Mouse (Mus musculus) thymus, postnatal 10 days (tissue): ENCODE data around the gene Slc5a1.

ENCODE experiments used
- DNase-seq, 2 experiments: peaks; one replicate each; pipeline ENCODE4 v3.0.0; 2021; ENCODE audit warnings: low spot score in 2 of 2

Gene Slc5a1

DNA sequence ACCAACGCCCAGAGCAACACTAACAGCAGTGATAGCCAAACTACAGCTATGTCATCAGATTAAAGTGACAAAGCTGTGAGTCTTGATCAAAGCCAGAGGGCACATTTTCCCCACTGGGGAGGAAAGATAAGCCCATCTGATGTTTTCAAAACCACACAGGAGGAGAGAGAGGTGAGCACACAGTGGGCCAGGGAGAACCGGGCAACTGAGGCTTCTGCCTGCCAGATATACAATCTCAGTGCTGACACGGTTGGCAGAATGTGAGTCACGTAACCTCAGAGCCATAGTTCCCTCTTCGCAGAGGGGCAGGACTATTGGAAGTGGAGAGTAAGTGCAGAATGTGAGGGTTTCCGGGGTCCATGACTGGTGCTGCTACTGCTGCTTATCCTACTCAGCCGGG lies 89.5 kb downstream of the Slc5a1 start:
- no peak for DNase-seq

DNA sequence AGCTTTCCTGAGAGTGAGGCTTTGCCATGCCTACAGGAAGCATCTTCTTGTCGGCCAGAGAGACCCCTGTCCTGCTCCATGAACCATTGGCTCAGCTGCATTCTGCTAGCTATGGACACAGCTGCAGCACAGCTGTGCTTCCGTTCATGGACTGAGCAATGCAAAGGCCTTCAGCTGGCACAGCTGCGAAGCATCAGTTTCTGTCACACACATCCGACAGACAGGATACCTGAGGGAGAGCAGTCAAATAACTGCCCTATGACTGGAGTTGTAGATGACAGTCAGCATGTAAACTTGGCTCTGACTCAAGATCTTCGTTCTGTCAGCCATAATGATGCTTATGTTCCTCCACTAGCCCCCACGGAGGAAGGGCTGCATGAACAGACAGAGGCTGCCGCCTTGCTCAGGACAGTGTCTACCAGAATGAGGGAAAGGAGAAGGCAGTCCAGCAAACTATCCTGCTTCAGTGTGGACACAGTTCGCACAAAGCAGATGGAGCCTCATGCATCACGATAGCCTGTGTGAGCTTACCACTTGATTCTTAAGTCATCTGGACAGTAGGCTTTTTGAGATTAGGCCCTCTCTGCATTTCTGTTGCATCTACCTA lies 91.3 kb downstream of the Slc5a1 start:
- no peak for DNase-seq

DNA sequence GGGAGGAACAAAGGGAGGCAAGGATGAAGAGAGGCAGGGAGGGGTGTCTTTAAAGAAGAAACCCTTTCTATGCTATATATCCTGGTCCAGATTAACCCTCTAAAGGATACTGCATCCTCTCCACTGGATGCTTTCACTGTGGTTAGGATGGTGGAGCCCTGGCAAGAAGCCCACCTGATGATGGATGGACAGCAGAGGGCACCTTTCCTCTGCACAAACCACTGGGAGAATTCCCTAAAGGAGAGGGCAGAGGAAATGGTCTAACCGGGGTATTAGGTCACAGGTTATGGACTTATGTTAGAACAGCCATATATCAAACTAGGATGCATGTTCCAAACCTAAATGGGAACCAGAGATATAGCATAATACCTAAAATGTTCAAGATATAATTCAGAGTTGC lies 96.1 kb downstream of the Slc5a1 start:
- DNase-seq, result no peak

DNA sequence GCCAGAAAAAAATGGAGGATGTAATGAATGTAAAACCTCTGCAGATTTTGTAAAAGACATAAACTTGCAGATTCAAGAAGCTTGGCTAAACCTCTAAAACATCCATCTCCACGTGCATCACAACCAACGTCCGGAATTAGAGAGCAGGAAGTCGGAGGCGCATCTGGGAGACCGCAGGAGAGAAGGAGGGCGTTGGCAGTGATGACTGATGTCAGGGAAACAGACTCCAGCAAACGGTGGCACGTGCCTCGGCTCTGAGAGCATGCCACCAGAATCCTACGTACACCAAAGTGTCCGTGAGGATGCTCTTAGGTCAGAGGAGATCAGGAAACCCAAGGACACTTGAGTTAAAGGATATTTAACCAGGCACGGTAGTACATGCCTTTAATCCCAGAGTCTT lies 97.7 kb downstream of the Slc5a1 start:
- DNase-seq, result no peak

DNA sequence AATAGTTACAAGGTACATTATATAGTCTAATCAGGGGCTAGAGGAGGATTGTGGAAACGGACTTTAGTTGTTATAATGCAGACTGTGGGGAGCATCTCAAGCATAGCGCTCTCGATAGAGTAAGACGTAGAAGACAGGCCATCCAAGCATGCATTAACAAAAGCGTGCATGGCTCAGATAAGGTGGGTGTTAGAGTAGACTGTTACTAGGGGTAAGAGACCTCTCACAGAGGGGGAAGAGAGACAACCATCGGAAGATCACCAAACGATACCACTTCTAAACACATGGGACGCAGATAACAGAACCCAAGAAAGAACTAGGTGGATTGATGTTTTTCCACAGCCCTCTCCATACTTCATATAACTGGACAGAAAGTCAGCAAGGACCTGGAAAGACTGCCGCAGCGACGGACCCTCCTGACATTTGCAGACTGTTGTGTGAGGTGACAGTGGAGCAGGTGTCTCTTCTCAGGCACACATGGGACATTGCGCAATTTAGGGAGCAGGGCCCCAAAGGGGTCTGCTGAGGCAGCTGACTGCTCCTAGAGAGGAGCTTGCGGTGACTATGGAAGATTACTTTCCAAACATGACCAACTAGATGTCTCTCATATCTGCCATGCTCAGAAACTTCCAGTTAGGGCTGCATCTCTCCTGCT lies 98.6 kb downstream of the Slc5a1 start:
- no peak for DNase-seq

DNA sequence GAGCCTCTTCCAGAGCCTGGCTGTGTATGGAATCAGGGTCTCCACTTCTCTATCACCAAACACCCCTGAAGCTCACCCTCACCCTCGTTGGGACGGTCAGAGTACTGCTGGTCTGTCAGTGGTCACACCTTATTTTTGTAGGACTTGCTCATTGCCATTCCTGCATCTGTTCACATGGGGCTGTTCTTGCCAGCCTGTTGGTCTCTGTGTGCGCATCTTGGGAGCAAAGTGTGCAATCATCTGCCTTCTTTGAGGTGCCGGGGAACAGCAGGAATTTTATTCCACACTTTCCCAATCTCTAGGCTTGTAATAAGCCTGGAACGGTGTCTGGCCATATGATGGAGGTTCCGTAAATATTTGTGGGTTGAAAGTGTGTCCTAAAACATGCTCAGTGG lies 99.1 kb downstream of the Slc5a1 start:
- DNase-seq, result no peak

DNA sequence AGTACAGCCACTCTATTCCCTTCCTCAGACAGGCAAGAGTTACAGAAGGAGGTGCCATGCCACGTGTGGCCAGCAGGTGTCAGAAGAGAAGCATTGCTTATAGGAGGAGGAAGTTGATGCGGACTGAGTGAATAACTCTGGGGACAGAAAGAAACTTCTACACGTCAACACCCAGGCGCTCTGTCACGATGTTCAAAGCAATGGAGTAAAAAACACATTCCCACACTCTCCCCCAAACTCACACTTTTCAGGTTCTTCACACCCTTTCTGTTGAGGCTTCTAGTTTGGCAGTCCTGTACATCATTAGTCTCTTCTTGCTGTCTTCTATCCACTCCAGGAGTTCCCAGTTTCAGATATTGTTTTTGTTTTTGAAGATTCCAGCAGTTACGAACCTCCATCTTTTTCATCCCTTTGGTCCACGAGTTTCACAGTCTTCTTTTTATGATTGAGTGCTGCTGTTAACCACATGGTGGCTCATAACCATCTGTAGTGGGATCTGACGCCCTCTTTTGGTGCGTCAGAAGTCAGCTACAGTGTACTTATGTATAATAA lies 99.7 kb downstream of the Slc5a1 start:
- DNase-seq, result peak; percentile 45 to 74

DNA sequence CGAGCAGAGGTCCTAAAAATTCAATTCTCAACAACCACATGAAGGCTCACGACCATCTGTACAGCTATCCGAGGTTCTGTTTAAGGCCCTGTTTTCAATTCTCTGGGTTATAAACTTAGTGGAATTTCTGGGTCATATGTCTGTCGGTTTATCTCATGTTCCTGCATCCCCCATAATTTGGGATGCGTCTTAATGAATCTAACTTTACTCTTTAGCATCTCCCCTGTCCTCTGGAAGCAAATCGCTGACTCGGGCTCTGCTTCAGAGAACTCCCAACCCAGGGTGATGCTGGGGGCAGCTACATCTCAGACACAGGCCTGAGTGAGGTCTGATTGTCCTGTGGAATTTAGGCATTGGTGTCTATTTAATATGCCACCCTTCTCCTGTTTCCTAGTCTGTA lies 100.3 kb downstream of the Slc5a1 start:
- DNase-seq, result no peak

DNA sequence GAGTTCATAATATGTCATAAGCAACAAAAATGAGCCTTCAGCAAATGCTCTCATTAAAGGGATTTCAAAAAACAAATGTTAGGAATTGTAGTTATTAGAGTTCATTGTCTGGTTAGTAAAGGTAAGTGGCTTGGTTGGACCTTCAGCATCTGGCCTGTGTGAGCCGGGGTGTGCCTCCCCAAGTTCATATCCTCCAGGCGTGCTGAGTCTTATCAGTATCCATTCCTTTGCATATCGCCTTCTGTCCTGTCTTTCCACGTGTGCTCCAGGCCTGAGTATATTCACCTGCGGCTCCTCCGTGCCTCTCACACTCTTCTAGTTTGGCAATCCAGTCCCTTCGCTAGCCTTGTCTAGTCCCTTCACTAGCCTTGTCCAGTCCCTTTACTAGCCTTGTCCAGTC lies 102.3 kb downstream of the Slc5a1 start:
- DNase-seq, result no peak

DNA sequence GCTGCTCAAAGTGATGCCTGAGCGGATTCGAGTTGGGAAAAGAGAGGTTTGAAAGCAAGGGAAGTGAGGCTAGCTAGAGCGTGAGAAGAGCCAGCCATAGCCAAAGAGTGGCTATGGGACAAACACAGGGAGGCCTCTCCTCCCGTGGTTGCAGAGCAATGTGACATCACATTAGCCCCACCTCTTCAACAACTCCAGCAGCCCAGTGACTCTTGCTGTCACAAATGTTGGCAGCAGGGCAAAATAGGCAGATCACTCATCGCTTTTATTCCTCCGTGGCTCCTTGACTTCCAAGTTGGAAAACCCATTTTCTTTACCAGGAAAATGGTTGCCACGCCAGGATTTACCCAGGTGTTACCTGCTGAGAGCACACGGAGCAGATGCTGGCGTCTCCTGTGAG lies 103.1 kb downstream of the Slc5a1 start:
- no peak for DNase-seq

DNA sequence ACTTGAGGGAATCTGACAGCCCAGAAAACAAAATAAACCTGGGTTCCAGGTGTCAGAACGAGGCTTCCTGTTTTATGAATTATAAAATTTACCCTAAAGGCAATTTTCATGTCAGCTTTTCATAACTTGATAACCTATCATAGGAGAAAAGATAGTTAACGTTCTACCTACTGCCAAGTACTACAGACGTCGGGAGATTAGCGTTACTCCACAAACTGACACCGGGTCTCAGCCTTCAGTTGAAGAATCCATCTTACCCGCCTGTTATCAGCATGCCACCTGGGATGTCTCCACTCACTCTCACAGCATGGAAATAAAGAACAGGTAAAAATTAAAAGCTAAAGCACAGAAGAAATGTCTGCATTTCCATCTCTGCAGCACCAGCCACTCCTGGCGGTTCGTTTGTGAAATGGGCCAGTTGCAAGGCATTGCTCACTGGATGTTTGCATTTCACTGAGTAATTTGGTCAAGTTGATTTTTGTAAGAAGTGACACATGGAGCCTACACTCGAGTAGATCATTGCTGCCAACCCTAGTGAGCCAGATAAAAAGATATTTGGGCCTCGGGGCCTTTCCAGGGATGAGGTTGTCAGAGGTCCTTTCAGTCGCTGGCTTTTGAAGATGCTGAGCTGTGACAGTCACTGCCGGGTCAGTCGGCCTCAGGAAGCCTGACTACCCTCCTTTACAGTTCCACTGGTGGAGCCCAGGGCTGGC lies 104.7 kb downstream of the Slc5a1 start:
- DNase-seq, result no peak

DNA sequence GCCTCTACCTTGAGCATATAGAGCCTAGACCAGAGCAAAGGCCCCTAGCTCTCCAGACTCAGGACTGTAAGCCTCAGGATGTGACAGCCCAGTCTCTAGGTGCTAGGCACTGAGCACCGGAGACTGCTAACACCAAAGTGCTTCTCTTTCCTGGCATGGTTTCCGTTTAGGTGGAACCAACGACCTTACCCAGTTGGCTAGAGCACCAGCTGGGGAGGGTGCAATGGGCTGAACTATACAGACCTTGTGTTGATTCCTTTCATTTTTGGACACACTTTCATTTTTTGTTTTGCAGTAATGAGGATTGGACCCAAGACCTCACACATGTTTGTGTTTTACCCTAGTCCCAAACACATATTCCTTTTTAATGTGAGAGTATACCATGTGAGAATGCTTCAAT lies 106.5 kb downstream of the Slc5a1 start:
- DNase-seq, result no peak

DNA sequence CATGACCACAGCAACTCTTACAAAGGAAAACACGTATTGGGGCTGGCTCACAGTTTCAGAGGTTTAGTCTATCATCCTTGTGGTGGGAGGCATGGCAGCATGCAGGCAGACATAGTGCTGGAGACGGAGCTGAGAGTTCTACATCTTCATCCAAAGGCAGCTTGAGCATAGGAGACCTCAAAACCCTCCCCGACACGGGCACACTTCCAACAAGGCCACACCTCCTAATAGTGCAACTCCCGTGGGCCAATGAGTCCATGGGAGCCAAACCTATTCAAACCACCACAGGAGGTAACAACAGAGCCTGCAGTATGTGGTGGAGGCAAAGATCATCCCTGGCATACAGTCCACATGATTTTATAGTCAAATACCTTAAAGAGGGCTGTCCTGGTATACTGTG lies 107.2 kb downstream of the Slc5a1 start:
- no peak for DNase-seq
